Comparison of ENCODE assay signal across 13 mouse cellular contexts in the genomic region with DNA sequence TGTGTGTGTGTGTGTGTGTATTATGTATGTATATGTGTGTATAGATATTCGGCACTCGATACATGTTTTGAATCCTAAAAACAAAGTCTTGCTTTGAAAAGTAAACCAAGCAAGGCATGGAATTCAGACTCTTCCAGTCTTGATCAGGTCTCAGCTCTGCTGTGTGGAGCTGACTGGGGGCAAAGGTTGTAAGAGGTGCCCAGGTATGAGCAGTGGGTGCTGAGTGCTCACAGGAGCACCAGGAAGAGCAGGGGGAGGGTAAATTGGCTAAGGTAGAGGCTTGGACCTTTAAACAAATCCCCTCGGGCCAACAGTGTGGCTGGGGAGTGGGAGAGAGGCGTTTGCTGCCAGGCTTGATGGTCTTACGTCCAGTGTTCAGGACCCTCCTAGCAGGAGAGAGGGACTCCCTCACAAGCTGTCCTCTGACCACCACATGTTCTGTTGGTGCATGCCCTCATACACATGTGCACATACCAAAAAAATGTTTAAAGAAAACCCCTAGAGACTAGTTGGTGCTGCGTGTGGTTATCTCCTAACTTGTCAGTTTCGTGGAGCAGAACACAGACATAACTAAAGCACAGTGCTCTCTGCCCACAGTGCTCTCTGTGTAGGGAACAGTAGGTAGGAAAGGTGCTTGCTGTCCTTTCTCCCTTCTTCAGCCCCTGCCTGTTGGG.
"Had no signal": no experiment of that assay in that cellular context is flagged by ENCODE, and none has a peak within 500 bp of the region (broad histone marks: within the 10 kb centered on the region; RNA-seq: fewer than 3 reads in every experiment).

No protein-coding gene starts in this region.

- DNase-seq: kidney, postnatal 4 days; lung, adult 2 months; lung, postnatal 36 days; right cerebral cortex, adult 18-20 months; right cerebral cortex, postnatal 25 days; thymus, postnatal 36 days had no signal

- H3K4me3 ChIP-seq: layer of hippocampus, adult 2 months; limb, embryonic 12.5 days; liver, embryonic 15.5 days; midbrain, embryonic 10.5 days; midbrain, embryonic 15.5 days; neural tube, embryonic 15.5 days had no signal

- H3K4me2 ChIP-seq: limb, embryonic 12.5 days; liver, embryonic 15.5 days; midbrain, embryonic 15.5 days; neural tube, embryonic 15.5 days had no signal

- H3K9ac ChIP-seq: limb, embryonic 12.5 days; liver, embryonic 15.5 days; midbrain, embryonic 15.5 days; neural tube, embryonic 15.5 days had no signal

- H3K27ac ChIP-seq: layer of hippocampus, adult 2 months; limb, embryonic 12.5 days; liver, embryonic 15.5 days; midbrain, embryonic 10.5 days; midbrain, embryonic 15.5 days; neural tube, embryonic 15.5 days had no signal

- H3K27me3 ChIP-seq: limb, embryonic 12.5 days; liver, embryonic 15.5 days; midbrain, embryonic 15.5 days; neural tube, embryonic 15.5 days had no signal

- ATAC-seq: lung, postnatal 0 days; midbrain, embryonic 15.5 days had no signal

- H3K9me3 ChIP-seq: limb, embryonic 12.5 days; liver, embryonic 15.5 days; midbrain, embryonic 10.5 days; midbrain, embryonic 15.5 days; neural tube, embryonic 15.5 days had no signal

- H3K36me3 ChIP-seq: liver, embryonic 15.5 days; midbrain, embryonic 15.5 days; neural tube, embryonic 15.5 days had no signal
